Mouse (Mus musculus) lung, postnatal 0 days (tissue): ENCODE measurements around the gene Siva1.

Experiments used
- CTCF ChIP-seq: IDR thresholded peaks from 2 replicates; pipeline ENCODE4 v1.5.1; 2016; ENCODE audit warnings: antibody characterized with exemption, mild to moderate bottlenecking
- EP300 ChIP-seq: IDR thresholded peaks from 2 replicates; pipeline ENCODE4 v1.6.1; 2016; ENCODE audit warnings: antibody characterized with exemption, mild to moderate bottlenecking, control low read depth

- no peak for TF ChIP-seq CTCF
- TF ChIP-seq EP300, result no peak
Observed at GRCm38 (mm10) chr12:112683351-112683750, 38.9 kb downstream of the Siva1 start.
